Mouse (Mus musculus): Measurements from ENCODE around the gene Ifitm5.

DNA sequence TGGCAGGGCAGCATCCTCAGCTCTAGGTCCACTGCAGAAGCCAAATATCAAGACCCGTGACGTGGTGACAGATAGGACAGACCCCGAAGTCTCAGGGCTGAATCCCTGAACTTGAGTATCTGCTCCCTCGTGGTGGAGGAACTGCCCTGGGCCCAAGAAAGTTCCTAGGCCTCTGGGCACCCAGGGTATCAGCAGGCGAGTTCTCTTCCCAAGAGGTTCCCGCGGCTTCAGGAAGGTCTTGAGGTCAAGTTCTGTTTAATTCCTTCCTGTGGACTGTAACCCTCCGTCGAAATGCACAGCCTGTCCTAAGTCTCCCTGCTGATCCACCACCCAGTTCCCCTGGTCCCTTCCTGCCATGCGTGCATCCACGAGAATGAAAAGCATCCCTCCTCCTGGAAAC is 3.0 kb upstream of the Ifitm5 start:
- no peak for TF ChIP-seq POLR2A (IDR thresholded peaks at IDR 0.05; ENCODE audit: borderline replicate concordance, extremely low read depth, insufficient read depth, insufficient read length, poor library complexity, severe bottlenecking)
- no peak for TF ChIP-seq CTCF (IDR thresholded peaks at IDR 0.05; ENCODE audit: borderline replicate concordance, extremely low read depth, insufficient read depth, insufficient read length)

All from brain, embryonic 14.5 days (tissue).